Mouse (Mus musculus): ENCODE measurements around the gene Clk3. TPM values are rescaled to one million over a fixed set of nuclear protein-coding genes. Genes with fewer than 3 reads are reported as not detected.

The Clk3 gene
- polyA plus RNA-seq, 1 experiment: 149 TPM

- WGBS: 76% methylated on average over 3 of the region's 3 CpGs
Measured at GRCm38 (mm10) chr9:57782656-57783055, 17.0 kb upstream of the Clk3 start.

GRCm38 (mm10) chr9:57775736-57776135, 10.1 kb upstream of the Clk3 start:
- TF ChIP-seq CTCF (IDR thresholded peaks at IDR 0.05; ENCODE audit: control insufficient read depth, insufficient read depth, low read length): no peak
- TF ChIP-seq POLR2A (IDR thresholded peaks at IDR 0.05; ENCODE audit: borderline replicate concordance, control insufficient read depth, low read depth, low read length): no peak
- Histone ChIP-seq H3K4me1 (ENCODE audit: control insufficient read depth, insufficient read depth, low read length) (no peaks in the 10 kb centered on the region; the same call in 1 of the 2 replicates), H3K4me3 (replicated peaks; ENCODE audit: control insufficient read depth, low read depth, low read length) (no peak overlapping the region), H3K27ac (ENCODE audit: control insufficient read depth, insufficient read depth, low read depth, low read length, poor library complexity) (no peak overlapping the region)
- whole genome bisulfite sequencing: 66% methylated on average over 4 of the region's 4 CpGs

More at GRCm38 (mm10) chr9:57782656-57783055, 17.0 kb upstream of the Clk3 start:
- TF ChIP-seq CTCF (IDR thresholded peaks at IDR 0.05; ENCODE audit: control insufficient read depth, insufficient read depth, low read length) (no peak), POLR2A (IDR thresholded peaks at IDR 0.05; ENCODE audit: borderline replicate concordance, control insufficient read depth, low read depth, low read length) (no peak)
- H3K27ac ChIP-seq (ENCODE audit: control insufficient read depth, insufficient read depth, low read depth, low read length, poor library complexity): no peak overlapping the region
- H3K4me3 ChIP-seq (replicated peaks; ENCODE audit: control insufficient read depth, low read depth, low read length): no peak overlapping the region
- peaks cover 3% of the 10 kb centered on the region; the same call in 1 of the 2 replicates for H3K4me1 ChIP-seq (ENCODE audit: control insufficient read depth, insufficient read depth, low read length)

- WGBS: 55% methylated on average over 5 of the region's 5 CpGs
Measured at GRCm38 (mm10) chr9:57775026-57775425, 9.4 kb upstream of the Clk3 start.

GRCm38 (mm10) chr9:57774168-57774567, 8.5 kb upstream of the Clk3 start:
- no peak for TF ChIP-seq POLR2A (IDR thresholded peaks at IDR 0.05; ENCODE audit: borderline replicate concordance, control insufficient read depth, low read depth, low read length)
- no peak for TF ChIP-seq CTCF (IDR thresholded peaks at IDR 0.05; ENCODE audit: control insufficient read depth, insufficient read depth, low read length)
- no peak overlapping the region for H3K27ac ChIP-seq (ENCODE audit: control insufficient read depth, insufficient read depth, low read depth, low read length, poor library complexity)
- no peaks in the 10 kb centered on the region; the same call in 1 of the 2 replicates for H3K4me1 ChIP-seq (ENCODE audit: control insufficient read depth, insufficient read depth, low read length)
- 4% methylated on average over 1 of the region's 1 CpGs for WGBS
- H3K4me3 ChIP-seq (replicated peaks; ENCODE audit: control insufficient read depth, low read depth, low read length): no peak overlapping the region

More at GRCm38 (mm10) chr9:57775026-57775425, 9.4 kb upstream of the Clk3 start:
- TF ChIP-seq CTCF (IDR thresholded peaks at IDR 0.05; ENCODE audit: control insufficient read depth, insufficient read depth, low read length) (no peak), POLR2A (IDR thresholded peaks at IDR 0.05; ENCODE audit: borderline replicate concordance, control insufficient read depth, low read depth, low read length) (no peak)
- H3K4me1 ChIP-seq (ENCODE audit: control insufficient read depth, insufficient read depth, low read length): no peaks in the 10 kb centered on the region; the same call in 1 of the 2 replicates
- H3K4me3 ChIP-seq (replicated peaks; ENCODE audit: control insufficient read depth, low read depth, low read length): no peak overlapping the region
- H3K27ac ChIP-seq (ENCODE audit: control insufficient read depth, insufficient read depth, low read depth, low read length, poor library complexity): no peak overlapping the region; the same call in 1 of the 2 replicates

- WGBS: 75% methylated on average over 3 of the region's 3 CpGs
- Histone ChIP-seq H3K4me3 (replicated peaks; ENCODE audit: control insufficient read depth, low read depth, low read length) (no peak overlapping the region), H3K4me1 (ENCODE audit: control insufficient read depth, insufficient read depth, low read length) (no peaks in the 10 kb centered on the region; the same call in 1 of the 2 replicates), H3K27ac (ENCODE audit: control insufficient read depth, insufficient read depth, low read depth, low read length, poor library complexity) (no peak overlapping the region)
- no peak for TF ChIP-seq CTCF (IDR thresholded peaks at IDR 0.05; ENCODE audit: control insufficient read depth, insufficient read depth, low read length)
- TF ChIP-seq POLR2A (IDR thresholded peaks at IDR 0.05; ENCODE audit: borderline replicate concordance, control insufficient read depth, low read depth, low read length): no peak
Measured at GRCm38 (mm10) chr9:57773754-57774153, 8.1 kb upstream of the Clk3 start.

GRCm38 (mm10) chr9:57770836-57771235, 5.2 kb upstream of the Clk3 start:
- Histone ChIP-seq H3K4me1 (ENCODE audit: control insufficient read depth, insufficient read depth, low read length) (peaks cover 3% of the 10 kb centered on the region; the same call in 1 of the 2 replicates), H3K27ac (ENCODE audit: control insufficient read depth, insufficient read depth, low read depth, low read length, poor library complexity) (peak overlapping the region; percentile 66), H3K4me3 (replicated peaks; ENCODE audit: control insufficient read depth, low read depth, low read length) (no peak overlapping the region)
- TF ChIP-seq CTCF (IDR thresholded peaks at IDR 0.05; ENCODE audit: control insufficient read depth, insufficient read depth, low read length): no peak
- 87% methylated on average over 2 of the region's 2 CpGs for WGBS

- Histone ChIP-seq H3K4me3 (replicated peaks; ENCODE audit: control insufficient read depth, low read depth, low read length) (no peak overlapping the region), H3K4me1 (ENCODE audit: control insufficient read depth, insufficient read depth, low read length) (peaks cover 3% of the 10 kb centered on the region; the same call in 1 of the 2 replicates), H3K27ac (ENCODE audit: control insufficient read depth, insufficient read depth, low read depth, low read length, poor library complexity) (peak overlapping the region; percentile 92)
- 55% methylated on average over 1 of the region's 1 CpGs for WGBS
- TF ChIP-seq CTCF (IDR thresholded peaks at IDR 0.05; ENCODE audit: control insufficient read depth, insufficient read depth, low read length) (no peak), POLR2A (IDR thresholded peaks at IDR 0.05; ENCODE audit: borderline replicate concordance, control insufficient read depth, low read depth, low read length) (no peak)
Measured at GRCm38 (mm10) chr9:57770214-57770613, 4.6 kb upstream of the Clk3 start.

GRCm38 (mm10) chr9:57769539-57770069, 3.9 kb upstream of the Clk3 start:
- Histone ChIP-seq H3K4me3 (replicated peaks; ENCODE audit: control insufficient read depth, low read depth, low read length) (no peak overlapping the region), H3K27ac (ENCODE audit: control insufficient read depth, insufficient read depth, low read depth, low read length, poor library complexity) (peak overlapping the region; percentile 92)
- TF ChIP-seq POLR2A (IDR thresholded peaks at IDR 0.05; ENCODE audit: borderline replicate concordance, control insufficient read depth, low read depth, low read length) (no peak), CTCF (IDR thresholded peaks at IDR 0.05; ENCODE audit: control insufficient read depth, insufficient read depth, low read length) (no peak)

More at GRCm38 (mm10) chr9:57769539-57770069, 3.9 kb upstream of the Clk3 start:
- WGBS: 55% methylated on average over 2 of the region's 2 CpGs
- H3K4me1 ChIP-seq (ENCODE audit: control insufficient read depth, insufficient read depth, low read length): peaks cover 3% of the 10 kb centered on the region; the same call in 1 of the 2 replicates

Measured in bone marrow, adult 2 months (tissue).